Mouse (Mus musculus): ENCODE results near the gene Pdzrn4. TPM values are rescaled to one million over a fixed set of nuclear protein-coding genes. Genes with fewer than 3 reads are reported as not detected.

Pdzrn4 gene
- polyA plus RNA-seq, 1 experiment from 2014 or later = 0.06 TPM

DNA sequence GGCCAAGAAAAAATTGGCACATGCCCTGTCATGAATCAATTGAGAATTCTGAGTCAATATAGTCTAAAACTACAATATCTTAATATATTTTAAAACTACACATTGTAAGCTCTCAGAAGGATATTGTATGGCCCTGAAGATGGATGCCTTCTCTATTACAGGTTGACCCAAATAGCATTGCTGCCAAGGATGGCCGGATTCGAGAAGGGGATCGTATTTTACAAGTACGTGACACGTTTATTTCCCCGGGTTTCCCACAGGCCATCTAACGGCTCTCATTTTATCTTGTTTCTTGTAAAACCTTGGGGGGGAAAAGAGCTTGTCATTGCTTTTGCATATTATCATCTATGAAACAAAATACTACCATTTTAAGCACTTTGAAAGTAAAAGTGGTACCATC lies 349.4 kb downstream of the Pdzrn4 start:
- Histone ChIP-seq H3K4me3 (replicated peaks) (no peak overlapping the region), H3K9ac (no peak overlapping the region), H3K9me3 (replicated peaks) (no peaks in the 10 kb centered on the region), H3K27me3 (no peaks in the 10 kb centered on the region), H3K27ac (replicated peaks) (no peak overlapping the region), H3K36me3 (replicated peaks) (no peaks in the 10 kb centered on the region), H3K4me1 (replicated peaks) (no peaks in the 10 kb centered on the region), H3K4me2 (no peak overlapping the region)
- no peak for ATAC-seq (ENCODE audit: insufficient read depth)
- WGBS (ENCODE audit: insufficient replicate concordance) = 73% methylated on average over 7 of the region's 7 CpGs

DNA sequence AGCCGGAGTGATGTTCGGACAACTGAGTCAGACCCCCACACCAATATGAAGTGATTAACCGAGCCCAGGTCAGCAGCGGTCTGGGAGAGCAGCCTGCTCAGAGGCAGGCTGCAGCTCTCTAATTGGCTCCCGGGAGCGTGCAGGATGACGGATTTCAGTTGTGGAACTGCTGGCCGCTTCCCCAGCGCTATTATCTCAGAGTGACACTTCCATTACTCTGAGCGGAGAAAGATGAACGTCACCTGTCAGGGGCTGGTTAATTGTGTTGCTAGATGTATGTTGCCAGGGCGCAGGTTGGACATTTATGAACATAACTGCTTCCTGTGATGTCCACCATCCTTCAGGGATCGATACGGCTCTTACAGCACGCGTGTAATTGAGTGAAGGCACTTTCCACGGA lies 355.5 kb downstream of the Pdzrn4 start:
- Histone ChIP-seq H3K27me3 (no peaks in the 10 kb centered on the region), H3K9ac (no peak overlapping the region), H3K9me3 (replicated peaks) (no peaks in the 10 kb centered on the region), H3K27ac (replicated peaks) (no peak overlapping the region), H3K4me3 (replicated peaks) (no peak overlapping the region), H3K4me1 (replicated peaks) (no peaks in the 10 kb centered on the region), H3K4me2 (no peak overlapping the region), H3K36me3 (replicated peaks) (no peaks in the 10 kb centered on the region)
- ATAC-seq (ENCODE audit: insufficient read depth) = no peak
- 77% methylated on average over 17 of the region's 17 CpGs for WGBS (ENCODE audit: insufficient replicate concordance)

DNA sequence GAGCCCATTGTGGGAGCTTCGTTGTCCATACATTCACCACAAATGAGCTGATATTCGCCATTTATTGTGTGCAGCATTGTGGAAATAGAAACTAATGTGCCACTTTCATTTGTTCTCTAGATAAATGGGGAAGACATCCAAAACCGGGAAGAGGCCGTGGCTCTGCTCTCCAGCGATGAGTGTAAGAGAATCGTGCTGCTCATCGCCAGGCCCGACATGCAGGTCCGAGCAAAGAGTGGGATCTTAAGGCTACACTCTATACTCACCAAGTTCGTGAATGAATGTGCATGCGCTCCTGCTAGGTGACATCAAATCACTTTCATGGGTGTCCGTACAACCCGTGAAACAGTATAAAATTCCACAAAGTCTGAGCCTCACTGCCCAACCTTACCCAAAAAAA lies 355.9 kb downstream of the Pdzrn4 start:
- Histone ChIP-seq H3K27ac (replicated peaks) (no peak overlapping the region), H3K36me3 (replicated peaks) (no peaks in the 10 kb centered on the region), H3K9ac (no peak overlapping the region), H3K9me3 (replicated peaks) (no peaks in the 10 kb centered on the region), H3K27me3 (no peaks in the 10 kb centered on the region), H3K4me2 (no peak overlapping the region), H3K4me1 (replicated peaks) (no peaks in the 10 kb centered on the region), H3K4me3 (replicated peaks) (no peak overlapping the region)
- 72% methylated on average over 13 of the region's 13 CpGs for WGBS (ENCODE audit: insufficient replicate concordance)
- ATAC-seq (ENCODE audit: insufficient read depth) = no peak

DNA sequence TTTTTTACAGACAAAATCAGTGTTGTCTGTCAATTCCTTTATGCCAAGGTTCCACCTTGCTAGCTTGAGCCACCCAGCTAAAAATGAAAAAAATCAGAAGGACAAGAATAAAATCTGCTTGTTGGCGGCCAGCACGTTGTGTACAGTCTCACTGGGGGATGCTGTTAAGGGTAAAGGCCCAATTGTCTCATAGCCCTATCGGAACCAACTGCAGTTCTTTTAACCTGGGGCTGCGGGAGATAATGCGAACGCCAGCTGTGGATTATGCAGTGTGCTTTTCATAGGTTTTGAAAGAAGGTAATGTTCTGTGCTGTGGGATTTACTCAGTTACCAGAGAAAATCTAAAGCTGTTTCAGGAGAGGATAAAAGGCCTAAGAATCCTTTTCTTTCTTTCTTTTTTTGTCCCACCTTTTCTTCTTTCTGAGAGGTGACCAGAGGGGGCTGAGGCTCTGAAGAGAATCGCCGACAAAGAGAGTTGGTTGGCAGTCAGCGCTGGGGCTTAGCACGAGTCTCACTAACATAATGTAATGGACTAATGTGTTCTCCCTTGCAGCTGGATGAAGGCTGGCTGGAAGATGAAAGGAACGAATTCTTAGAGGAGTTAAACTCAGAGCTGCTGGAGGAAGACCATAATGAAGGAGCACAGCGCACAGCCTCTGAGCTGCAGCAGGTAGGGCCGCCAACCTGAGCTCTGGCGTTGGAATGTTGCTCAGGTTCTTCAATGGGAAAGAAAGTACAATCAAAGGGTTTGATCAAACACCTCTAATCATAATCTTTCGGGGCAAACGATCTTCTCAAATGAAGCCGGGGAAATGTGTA lies 360.6 kb downstream of the Pdzrn4 start:
- Histone ChIP-seq H3K36me3 (replicated peaks) (no peaks in the 10 kb centered on the region), H3K27ac (replicated peaks) (no peak overlapping the region), H3K4me3 (replicated peaks) (no peak overlapping the region), H3K4me2 (no peak overlapping the region), H3K9ac (no peak overlapping the region), H3K9me3 (replicated peaks) (no peaks in the 10 kb centered on the region), H3K27me3 (no peaks in the 10 kb centered on the region), H3K4me1 (replicated peaks) (no peaks in the 10 kb centered on the region)
- WGBS (ENCODE audit: insufficient replicate concordance) = 62% methylated on average over 17 of the region's 17 CpGs
- ATAC-seq (ENCODE audit: insufficient read depth) = no peak

DNA sequence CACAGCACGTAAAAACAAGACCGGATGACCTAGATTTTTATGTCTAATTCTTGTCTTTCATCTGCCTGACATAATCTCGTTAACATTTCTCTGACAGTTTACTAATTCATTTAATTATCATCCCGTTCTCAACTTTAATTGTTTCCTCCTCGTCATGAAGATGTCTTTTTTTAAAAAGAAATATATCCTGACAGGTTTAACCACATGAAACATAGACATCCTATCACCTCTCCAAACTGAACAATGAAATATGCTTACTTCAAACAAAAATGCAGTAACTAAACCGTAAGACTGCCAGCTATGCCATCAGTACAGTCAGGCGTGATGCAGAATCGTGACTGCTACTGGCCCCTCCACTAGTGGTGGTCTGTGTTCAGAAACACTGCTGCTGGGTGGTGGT lies 362.3 kb downstream of the Pdzrn4 start:
- no peak overlapping the region for H3K4me3 ChIP-seq (replicated peaks)
- 74% methylated on average over 8 of the region's 8 CpGs for WGBS (ENCODE audit: insufficient replicate concordance)
- no peak overlapping the region for H3K27ac ChIP-seq (replicated peaks)
- H3K9ac ChIP-seq = no peak overlapping the region
- H3K4me1 ChIP-seq (replicated peaks) = no peaks in the 10 kb centered on the region
- no peak overlapping the region for H3K4me2 ChIP-seq
- H3K36me3 ChIP-seq (replicated peaks) = no peaks in the 10 kb centered on the region
- no peaks in the 10 kb centered on the region for H3K27me3 ChIP-seq
- H3K9me3 ChIP-seq (replicated peaks) = no peaks in the 10 kb centered on the region
- no peak for ATAC-seq (ENCODE audit: insufficient read depth)

DNA sequence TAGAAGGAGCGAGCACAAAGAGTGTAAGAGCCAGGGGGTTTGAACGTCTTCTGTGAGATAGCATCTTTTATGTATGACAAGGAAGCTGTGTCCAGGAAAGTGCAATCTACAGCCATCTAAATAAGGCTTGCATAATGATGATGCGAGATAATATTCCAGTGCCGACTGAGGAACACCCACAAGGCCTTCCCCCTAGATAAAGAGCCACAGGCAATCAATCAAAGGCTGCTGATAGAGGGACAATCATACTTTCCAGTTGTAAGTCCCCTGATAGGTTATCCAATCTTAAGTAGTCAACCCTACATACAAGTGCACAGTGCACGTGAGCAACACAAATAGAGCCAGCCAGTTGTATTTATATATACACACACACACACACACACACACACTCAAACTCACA lies 366.6 kb downstream of the Pdzrn4 start:
- Histone ChIP-seq H3K4me2 (no peak overlapping the region), H3K9ac (no peak overlapping the region), H3K27ac (replicated peaks) (no peak overlapping the region), H3K36me3 (replicated peaks) (no peaks in the 10 kb centered on the region), H3K9me3 (replicated peaks) (no peaks in the 10 kb centered on the region), H3K27me3 (no peaks in the 10 kb centered on the region), H3K4me3 (replicated peaks) (no peak overlapping the region), H3K4me1 (replicated peaks) (no peaks in the 10 kb centered on the region)
- WGBS (ENCODE audit: insufficient replicate concordance) = 45% methylated on average over 5 of the region's 5 CpGs
- ATAC-seq (ENCODE audit: insufficient read depth) = no peak

DNA sequence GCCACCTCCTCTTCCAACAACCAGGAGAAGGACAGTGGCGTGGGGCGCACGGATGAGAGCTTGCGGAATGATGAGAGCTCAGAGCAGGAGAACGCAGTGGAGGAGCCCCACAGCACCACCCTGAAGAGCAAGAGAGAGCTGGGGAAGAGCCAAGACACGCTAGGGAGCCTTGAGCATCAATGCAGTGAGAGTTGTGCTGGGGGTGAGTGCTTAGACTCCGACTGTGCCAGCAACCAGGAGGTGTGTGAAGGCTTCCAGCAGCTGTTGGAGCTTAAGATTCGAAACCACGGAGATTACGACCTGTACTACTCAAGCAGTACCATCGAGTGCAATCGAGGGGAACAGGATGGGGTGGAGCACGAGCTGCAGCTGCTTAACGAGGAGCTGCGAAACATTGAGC lies 372.9 kb downstream of the Pdzrn4 start:
- H3K9me3 ChIP-seq (replicated peaks) = no peaks in the 10 kb centered on the region; the same call in 1 of the 2 replicates
- WGBS (ENCODE audit: insufficient replicate concordance) = 71% methylated on average over 15 of the region's 15 CpGs
- H3K27me3 ChIP-seq = no peaks in the 10 kb centered on the region
- no peak overlapping the region for H3K4me2 ChIP-seq
- no peaks in the 10 kb centered on the region for H3K36me3 ChIP-seq (replicated peaks)
- no peak for ATAC-seq (ENCODE audit: insufficient read depth)
- H3K4me3 ChIP-seq (replicated peaks) = no peak overlapping the region
- no peaks in the 10 kb centered on the region for H3K4me1 ChIP-seq (replicated peaks)
- H3K27ac ChIP-seq (replicated peaks) = no peak overlapping the region
- H3K9ac ChIP-seq = no peak overlapping the region

DNA sequence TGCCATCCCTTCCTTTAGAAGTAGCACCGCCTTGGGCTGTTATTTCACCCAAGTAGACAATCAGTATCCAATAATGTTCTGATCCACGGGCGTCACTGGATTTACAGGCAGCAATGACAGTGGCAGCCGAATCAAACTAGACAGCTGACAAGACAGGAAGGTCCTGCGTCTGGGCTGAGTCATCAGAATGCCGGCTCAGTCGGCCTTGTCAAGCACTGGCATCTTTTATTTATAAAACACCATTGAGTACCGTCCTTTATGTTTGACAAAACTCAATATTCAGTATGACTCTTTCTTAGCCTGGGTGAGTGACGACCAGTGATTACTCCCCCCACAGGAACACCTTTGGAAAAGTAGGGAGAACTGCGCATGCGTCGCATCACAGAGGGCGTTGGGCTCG lies 391.4 kb downstream of the Pdzrn4 start:
- H3K36me3 ChIP-seq (replicated peaks) = no peaks in the 10 kb centered on the region
- no peaks in the 10 kb centered on the region for H3K27me3 ChIP-seq
- ATAC-seq (ENCODE audit: insufficient read depth) = no peak
- H3K4me3 ChIP-seq (replicated peaks) = no peak overlapping the region
- H3K4me2 ChIP-seq = no peak overlapping the region
- H3K9me3 ChIP-seq (replicated peaks) = no peaks in the 10 kb centered on the region
- H3K4me1 ChIP-seq (replicated peaks) = no peaks in the 10 kb centered on the region
- H3K27ac ChIP-seq (replicated peaks) = no peak overlapping the region
- no peak overlapping the region for H3K9ac ChIP-seq
- 66% methylated on average over 14 of the region's 14 CpGs for WGBS (ENCODE audit: insufficient replicate concordance)

DNA sequence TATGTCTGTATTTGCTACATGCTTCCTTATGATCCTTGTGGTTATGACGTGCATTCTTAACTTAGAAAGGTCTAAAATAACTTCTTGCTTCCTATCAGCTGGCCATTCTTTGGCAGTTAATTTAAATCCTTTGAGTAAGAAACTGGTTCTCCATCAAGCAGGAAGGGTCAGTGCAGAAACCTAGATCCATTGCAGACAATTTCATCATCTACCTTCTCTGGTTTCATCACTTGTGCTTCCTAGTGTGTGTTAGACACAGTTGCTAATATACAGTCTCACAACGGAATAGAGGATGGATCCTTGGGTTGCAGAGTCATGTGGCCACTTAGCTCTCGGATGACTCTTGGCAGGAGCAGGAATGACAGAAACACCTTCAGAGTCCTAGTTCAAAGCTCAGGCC lies 397.6 kb downstream of the Pdzrn4 start:
- Histone ChIP-seq H3K27me3 (no peaks in the 10 kb centered on the region), H3K4me2 (no peak overlapping the region), H3K9ac (no peak overlapping the region), H3K27ac (replicated peaks) (no peak overlapping the region), H3K4me1 (replicated peaks) (no peaks in the 10 kb centered on the region), H3K36me3 (replicated peaks) (no peaks in the 10 kb centered on the region), H3K4me3 (replicated peaks) (no peak overlapping the region), H3K9me3 (replicated peaks) (no peaks in the 10 kb centered on the region)
- 55% methylated on average over 3 of the region's 3 CpGs for WGBS (ENCODE audit: insufficient replicate concordance)
- no peak for ATAC-seq (ENCODE audit: insufficient read depth)

DNA sequence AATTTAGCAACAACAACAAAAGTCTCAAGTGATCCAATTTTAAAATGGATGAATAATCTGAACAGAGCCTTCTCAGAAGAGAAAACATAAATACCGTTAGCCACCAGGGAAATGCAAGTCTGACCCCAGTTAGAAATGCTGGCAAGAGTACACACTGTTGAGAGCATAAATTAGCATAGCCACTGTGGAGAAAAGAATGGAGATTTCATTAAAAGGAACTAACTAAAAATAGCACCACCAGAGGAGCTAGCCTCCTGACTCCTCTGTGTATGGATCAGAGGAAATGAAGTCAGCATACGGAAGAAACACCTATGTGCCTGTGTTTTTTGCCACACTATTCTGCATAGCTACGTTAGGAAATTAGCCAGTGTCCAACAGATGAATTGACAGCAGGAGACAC lies 409.3 kb downstream of the Pdzrn4 start:
- 43% methylated on average over 3 of the region's 3 CpGs for WGBS (ENCODE audit: insufficient replicate concordance)
- no peak for ATAC-seq (ENCODE audit: insufficient read depth)
- H3K36me3 ChIP-seq (replicated peaks) = no peaks in the 10 kb centered on the region
- H3K4me3 ChIP-seq (replicated peaks) = no peak overlapping the region
- H3K27me3 ChIP-seq = no peaks in the 10 kb centered on the region
- no peak overlapping the region for H3K27ac ChIP-seq (replicated peaks)
- H3K4me2 ChIP-seq = no peak overlapping the region
- no peaks in the 10 kb centered on the region for H3K4me1 ChIP-seq (replicated peaks)
- H3K9me3 ChIP-seq (replicated peaks) = no peaks in the 10 kb centered on the region
- H3K9ac ChIP-seq = no peak overlapping the region

DNA sequence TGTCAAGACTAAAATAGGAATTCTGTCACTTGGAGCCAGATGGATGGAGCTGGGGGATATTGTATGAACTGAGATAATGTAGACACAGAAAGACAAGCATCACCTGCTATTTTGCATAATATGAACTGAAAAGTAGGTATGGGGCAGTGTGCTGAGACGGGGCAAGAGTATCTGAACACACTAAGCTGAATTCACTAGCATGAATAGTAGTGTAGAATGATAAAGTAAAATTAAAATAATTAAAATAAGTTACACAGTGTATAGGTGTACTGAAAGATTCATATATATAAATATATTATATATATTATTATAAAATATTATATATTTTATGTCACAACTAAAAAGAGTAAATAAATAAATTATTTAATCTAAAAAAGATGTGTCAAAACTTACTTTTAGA lies 409.7 kb downstream of the Pdzrn4 start:
- 56% methylated on average over 1 of the region's 1 CpGs for WGBS (ENCODE audit: insufficient replicate concordance)
- no peaks in the 10 kb centered on the region for H3K27me3 ChIP-seq
- H3K27ac ChIP-seq (replicated peaks) = no peak overlapping the region
- H3K4me2 ChIP-seq = no peak overlapping the region
- no peaks in the 10 kb centered on the region for H3K36me3 ChIP-seq (replicated peaks)
- no peak overlapping the region for H3K9ac ChIP-seq
- no peak overlapping the region for H3K4me3 ChIP-seq (replicated peaks)
- ATAC-seq (ENCODE audit: insufficient read depth) = no peak
- H3K9me3 ChIP-seq (replicated peaks) = no peaks in the 10 kb centered on the region
- H3K4me1 ChIP-seq (replicated peaks) = no peaks in the 10 kb centered on the region
